Mouse (Mus musculus): Measurements from ENCODE around the gene Olfr1532-ps1. TPM values are rescaled to one million over a fixed set of nuclear protein-coding genes. Genes with fewer than 3 reads are reported as not detected.
"Not testable (repeated sequence)": the region's sequence is repeated elsewhere in the genome, so short reads cannot be mapped to it uniquely, and the experiment has no call there.

Olfr1532-ps1 gene
- total RNA-seq (2021): not detected

GRCm38 (mm10) chr7:106907676-106908075 lies at the start of gene Olfr1532-ps1:
Olfr1532-ps1 (plus strand) TSS chr7:106908001.
- no peak for DNase-seq
- intact Hi-C loops (cut with DNase I): no loop called here

DNA sequence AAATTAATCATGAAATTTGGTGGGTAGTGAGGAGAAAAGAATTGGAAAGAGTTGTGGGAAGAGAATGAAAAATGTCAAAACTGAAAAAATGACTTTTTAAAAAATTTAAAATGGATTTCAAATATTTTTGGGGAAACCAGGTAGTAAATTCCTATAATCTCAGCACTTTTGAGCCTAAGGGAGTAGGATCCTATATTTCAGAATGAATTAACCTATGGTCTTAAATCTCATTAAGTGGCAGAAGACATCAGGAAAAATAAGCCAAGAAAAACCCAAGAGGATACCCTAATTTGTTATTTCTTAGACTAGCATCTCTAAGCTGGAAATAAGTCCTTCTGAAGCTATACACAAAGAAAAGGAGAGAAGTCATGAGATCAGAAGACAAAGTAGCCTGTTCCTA lies 44.9 kb upstream of the Olfr1532-ps1 start, which contains the start of gene Olfr704:
Olfr704 (plus strand) TSS at position 301 of the 400 bp plus-strand sequence.
- intact Hi-C loops (cut with DNase I): no loop called here

DNA sequence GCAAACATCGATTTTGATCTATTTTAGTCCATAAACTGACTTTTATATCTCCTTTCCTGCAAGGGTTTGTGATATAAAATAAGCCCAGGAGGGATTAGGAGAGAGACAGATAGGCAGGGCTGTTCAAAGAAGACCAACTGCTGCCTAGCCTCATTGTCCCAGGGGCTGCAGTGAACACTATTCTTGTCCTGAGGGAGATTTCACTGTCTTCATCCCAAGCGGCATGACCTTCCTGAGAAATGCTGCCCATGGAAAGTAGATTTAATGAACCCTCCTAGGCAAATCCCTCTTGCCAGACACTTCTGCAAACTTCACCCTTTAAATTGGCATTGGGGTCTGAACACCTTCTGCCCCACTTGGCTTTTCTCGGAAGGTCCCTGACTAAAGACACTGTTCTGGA lies 31.0 kb upstream of the Olfr1532-ps1 start, which contains the start of gene Olfr705:
Olfr705 (minus strand) TSS at position 101 of the 400 bp plus-strand sequence.
- intact Hi-C loops (cut with DNase I): no loop called here
- no peak for DNase-seq

More for the DNA sequence above, 44.9 kb upstream of the Olfr1532-ps1 start, which contains the start of gene Olfr704:
- DNase-seq: no peak

GRCm38 (mm10) chr7:106888062-106888461 lies 19.7 kb upstream of the Olfr1532-ps1 start, which contains the start of gene Olfr706:
Olfr706 (minus strand) TSS chr7:106888162.
- no peak for DNase-seq
- intact Hi-C loops (cut with DNase I): no loop called here

- DNase-seq; intact Hi-C loops (cut with DNase I): not testable (repeated sequence)
Observed at GRCm38 (mm10) chr7:106901141-106901540, 6.7 kb upstream of the Olfr1532-ps1 start, which contains the start of gene Olfr707. Olfr707 (minus strand) TSS chr7:106901241.

DNA sequence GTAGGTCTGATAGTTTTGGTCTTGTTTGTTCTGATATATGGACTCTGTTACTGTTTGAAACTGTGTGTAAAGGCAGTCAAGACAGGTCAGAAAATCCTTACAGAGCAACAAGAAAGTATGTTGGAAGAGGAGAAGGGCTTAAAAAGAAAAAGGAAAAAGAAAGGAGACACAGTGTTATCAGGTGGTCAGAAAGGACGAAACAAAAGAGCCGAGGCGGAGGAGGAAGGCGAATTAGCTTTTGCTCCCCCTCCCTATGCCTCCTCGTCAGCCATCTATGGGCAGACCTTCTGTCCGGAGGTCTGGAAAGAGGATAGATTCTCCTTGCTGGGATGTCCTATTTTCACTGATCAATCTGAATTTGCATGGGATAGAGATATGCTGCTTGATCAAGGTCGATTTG lies 13.2 kb downstream of the Olfr1532-ps1 start:
- intact Hi-C loops (cut with DNase I); DNase-seq: not testable (repeated sequence)

DNA sequence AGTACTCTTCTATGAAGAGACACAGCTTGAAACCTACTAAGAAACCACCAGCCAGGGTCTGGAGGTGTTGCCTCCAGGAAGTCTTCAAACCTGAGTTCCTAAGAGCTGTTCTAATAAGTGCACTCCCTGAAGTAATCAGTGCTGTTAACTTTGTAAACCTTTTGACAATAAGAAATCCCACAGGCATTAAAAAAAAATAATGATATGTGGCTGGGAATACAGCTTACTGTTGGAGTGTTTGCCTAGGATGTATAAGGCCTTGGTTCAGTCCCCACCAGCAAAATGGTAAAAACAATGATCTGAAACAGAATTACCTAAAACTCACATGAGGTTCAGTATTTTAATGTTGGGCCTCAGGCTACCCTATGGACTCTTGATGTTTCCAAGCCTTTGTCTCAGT lies 24.3 kb downstream of the Olfr1532-ps1 start, which contains the start of gene Olfr709-ps1:
Olfr709-ps1 (minus strand) TSS at position 101 of the 400 bp plus-strand sequence.
- no peak for DNase-seq
- intact Hi-C loops (cut with DNase I): no loop called here

DNA sequence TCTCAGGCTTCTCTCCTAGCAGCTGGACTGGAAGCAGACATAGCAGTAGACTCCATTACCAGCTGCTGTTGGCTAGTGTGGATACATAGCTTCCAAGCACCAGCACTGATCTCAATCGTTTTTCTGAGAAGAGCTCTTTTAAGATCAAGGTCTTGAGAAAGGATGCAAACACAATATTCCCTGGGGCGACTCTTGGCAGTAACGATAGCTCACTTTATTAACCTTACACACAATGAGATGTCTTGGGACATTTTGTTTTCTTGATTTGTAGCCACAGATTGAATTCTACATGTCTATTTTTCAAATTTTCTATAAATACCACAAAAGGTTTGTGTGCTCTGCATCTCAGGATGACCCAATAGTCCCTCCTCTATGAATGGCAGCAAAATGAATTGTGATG lies 40.4 kb downstream of the Olfr1532-ps1 start, which contains the start of gene Olfr710:
Olfr710 (minus strand) TSS at position 101 of the 400 bp plus-strand sequence.
- intact Hi-C loops (cut with DNase I): no loop called here
- no peak for DNase-seq

- intact Hi-C loops (cut with DNase I): no loop called here
- DNase-seq: no peak
Observed at GRCm38 (mm10) chr7:106963837-106964236, 56.0 kb downstream of the Olfr1532-ps1 start, which contains the start of gene Olfr6. Olfr6 (minus strand) TSS chr7:106963937.

Other genes with a start within 250 kb of the Olfr1532-ps1 start
- not detected for gene Olfr693, start 227.4 kb upstream of the Olfr1532-ps1 start, total RNA-seq (2021)
- gene Olfr694, start 216.2 kb upstream of the Olfr1532-ps1 start, total RNA-seq (2021): not detected
- gene Olfr695, start 191.6 kb upstream of the Olfr1532-ps1 start, total RNA-seq (2021): not detected
- not detected for gene Olfr697, start 165.6 kb upstream of the Olfr1532-ps1 start, total RNA-seq (2021)
- not detected for gene Olfr698, start 152.6 kb upstream of the Olfr1532-ps1 start, total RNA-seq (2021)
- not detected for gene Olfr699, start 114.8 kb upstream of the Olfr1532-ps1 start, total RNA-seq (2021)
- not detected for gene Olfr700, start 99.2 kb upstream of the Olfr1532-ps1 start, total RNA-seq (2021)
- gene Olfr701, start 93.9 kb upstream of the Olfr1532-ps1 start, total RNA-seq (2021): not detected
- gene Olfr702, start 74.1 kb upstream of the Olfr1532-ps1 start, total RNA-seq (2021): not detected
- gene Olfr703, start 64.6 kb upstream of the Olfr1532-ps1 start, total RNA-seq (2021): not detected
- gene Olfr704, start 44.8 kb upstream of the Olfr1532-ps1 start, total RNA-seq (2021): not detected
- gene Olfr705, start 31.1 kb upstream of the Olfr1532-ps1 start, total RNA-seq (2021): not detected
- not detected for gene Olfr706, start 19.8 kb upstream of the Olfr1532-ps1 start, total RNA-seq (2021)
- not detected for gene Olfr707, start 6.8 kb upstream of the Olfr1532-ps1 start, total RNA-seq (2021)
- gene Olfr709-ps1, start 24.2 kb downstream of the Olfr1532-ps1 start, total RNA-seq (2021): not detected
- not detected for gene Olfr710, start 40.3 kb downstream of the Olfr1532-ps1 start, total RNA-seq (2021)
- gene Olfr6, start 55.9 kb downstream of the Olfr1532-ps1 start, total RNA-seq (2021): not detected
- not detected for gene Olfr711, start 67.5 kb downstream of the Olfr1532-ps1 start, total RNA-seq (2021)
- not detected for gene Olfr2, start 98.1 kb downstream of the Olfr1532-ps1 start, total RNA-seq (2021)
- gene Olfr713, start 123.2 kb downstream of the Olfr1532-ps1 start, total RNA-seq (2021): not detected
- not detected for gene Olfr714, start 163.0 kb downstream of the Olfr1532-ps1 start, total RNA-seq (2021)
- not detected for gene Olfr17, start 185.2 kb downstream of the Olfr1532-ps1 start, total RNA-seq (2021)
- gene Olfr715b, start 202.4 kb downstream of the Olfr1532-ps1 start, total RNA-seq (2021): not detected
- under 1 TPM in 1 of 2 experiments, not detected in 1; 0.08 TPM for gene Olfr715, start 223.1 kb downstream of the Olfr1532-ps1 start, total RNA-seq (2021)
- not detected for gene Olfr716, start 230.3 kb downstream of the Olfr1532-ps1 start, total RNA-seq (2021)

All from left cerebral cortex, postnatal 4 days (tissue).